Mouse (Mus musculus): ENCODE data around the gene Cyp2d10. TPM values are rescaled to one million over a fixed set of nuclear protein-coding genes. Genes with fewer than 3 reads are reported as not detected.
A peak's percentile ranks its signal among the peaks of the same experiment; 100 is the strongest.

Cyp2d10 gene
- polyA plus RNA-seq, 1 experiment, result 0.19 TPM

- H3K27ac ChIP-seq (ENCODE audit: insufficient read depth, low read length), result peak within 1 kb of the TSS; percentile 80
- H3K27me3 ChIP-seq (ENCODE audit: control insufficient read depth, insufficient read depth, low read length), result no peaks in the 10 kb centered on the region
- H3K4me1 ChIP-seq (ENCODE audit: control insufficient read depth, insufficient read depth, insufficient read length), result 0 out of 2 replicates have a peak, but pooled peaks cover 3% of the 10 kb centered on the region
- peak in 1 of 2 experiments; percentile 41 for DNase-seq (ENCODE audit: low read depth in 1 of 2, low spot score in 2 of 2)
- peak within 1 kb of the TSS; percentile 73 for H3K4me3 ChIP-seq (ENCODE audit: extremely low read depth, insufficient read depth, insufficient read length)
- no peaks in the 10 kb centered on the region for H3K36me3 ChIP-seq (ENCODE audit: control insufficient read depth, insufficient read depth, low read length)
- no peak for TF ChIP-seq POLR2A (IDR thresholded peaks at IDR 0.05; ENCODE audit: low read depth, low read length)
- no peak for TF ChIP-seq CTCF (IDR thresholded peaks at IDR 0.05; ENCODE audit: extremely low read depth, insufficient read depth, insufficient read length, insufficient replicate concordance)
- WGBS, result 4% methylated on average over 17 of the region's 24 CpGs
Observed at GRCm38 (mm10) chr15:82379871-82380713, 26.9 kb downstream of the Cyp2d10 start, which contains the start of gene Cyp2d22. Cyp2d22 (minus strand) TSS chr15:82380260.

- no peak for DNase-seq (ENCODE audit: low read depth in 1 of 2, low spot score in 2 of 2)
- peak overlapping the region; percentile 73 for H3K4me3 ChIP-seq (ENCODE audit: extremely low read depth, insufficient read depth, insufficient read length)
- peak overlapping the region; percentile 80 for H3K27ac ChIP-seq (ENCODE audit: insufficient read depth, low read length)
- TF ChIP-seq CTCF (IDR thresholded peaks at IDR 0.05; ENCODE audit: extremely low read depth, insufficient read depth, insufficient read length, insufficient replicate concordance) (no peak), POLR2A (IDR thresholded peaks at IDR 0.05; ENCODE audit: low read depth, low read length) (no peak)
- H3K4me1 ChIP-seq (ENCODE audit: control insufficient read depth, insufficient read depth, insufficient read length), result 0 out of 2 replicates have a peak, but pooled peaks cover 3% of the 10 kb centered on the region
- no peaks in the 10 kb centered on the region for H3K36me3 ChIP-seq (ENCODE audit: control insufficient read depth, insufficient read depth, low read length)
- H3K27me3 ChIP-seq (ENCODE audit: control insufficient read depth, insufficient read depth, low read length), result no peaks in the 10 kb centered on the region
- WGBS, result 55% methylated on average over 7 of the region's 7 CpGs
Observed at GRCm38 (mm10) chr15:82379511-82379870, 27.5 kb downstream of the Cyp2d10 start.

- Histone ChIP-seq H3K4me3 (ENCODE audit: extremely low read depth, insufficient read depth, insufficient read length) (no peak overlapping the region), H3K27ac (ENCODE audit: insufficient read depth, low read length) (peak overlapping the region; percentile 52)
Observed at GRCm38 (mm10) chr15:82378261-82379180, 28.5 kb downstream of the Cyp2d10 start.

GRCm38 (mm10) chr15:82377701-82378100, 29.3 kb downstream of the Cyp2d10 start:
- no peak for DNase-seq (ENCODE audit: low read depth in 1 of 2, low spot score in 2 of 2)
- H3K4me3 ChIP-seq (ENCODE audit: extremely low read depth, insufficient read depth, insufficient read length), result no peak overlapping the region
- H3K36me3 ChIP-seq (ENCODE audit: control insufficient read depth, insufficient read depth, low read length), result no peaks in the 10 kb centered on the region
- WGBS, result 84% methylated on average over 5 of the region's 5 CpGs
- H3K27ac ChIP-seq (ENCODE audit: insufficient read depth, low read length), result no peak overlapping the region
- 0 out of 2 replicates have a peak, but pooled peaks cover 3% of the 10 kb centered on the region for H3K4me1 ChIP-seq (ENCODE audit: control insufficient read depth, insufficient read depth, insufficient read length)
- TF ChIP-seq CTCF (IDR thresholded peaks at IDR 0.05; ENCODE audit: extremely low read depth, insufficient read depth, insufficient read length, insufficient replicate concordance), result no peak
- TF ChIP-seq POLR2A (IDR thresholded peaks at IDR 0.05; ENCODE audit: low read depth, low read length), result no peak
- no peaks in the 10 kb centered on the region for H3K27me3 ChIP-seq (ENCODE audit: control insufficient read depth, insufficient read depth, low read length)

More at GRCm38 (mm10) chr15:82378261-82379180, 28.5 kb downstream of the Cyp2d10 start:
- Histone ChIP-seq H3K36me3 (ENCODE audit: control insufficient read depth, insufficient read depth, low read length) (no peaks in the 10 kb centered on the region), H3K4me1 (ENCODE audit: control insufficient read depth, insufficient read depth, insufficient read length) (0 out of 2 replicates have a peak, but pooled peaks cover 3% of the 10 kb centered on the region), H3K27me3 (ENCODE audit: control insufficient read depth, insufficient read depth, low read length) (no peaks in the 10 kb centered on the region)
- no peak for DNase-seq (ENCODE audit: low read depth in 1 of 2, low spot score in 2 of 2)
- TF ChIP-seq POLR2A (IDR thresholded peaks at IDR 0.05; ENCODE audit: low read depth, low read length), result no peak
- TF ChIP-seq CTCF (IDR thresholded peaks at IDR 0.05; ENCODE audit: extremely low read depth, insufficient read depth, insufficient read length, insufficient replicate concordance), result no peak
- 75% methylated on average over 15 of the region's 15 CpGs for WGBS

- 81% methylated on average over 17 of the region's 17 CpGs for WGBS
Observed at GRCm38 (mm10) chr15:82376393-82377138, 30.4 kb downstream of the Cyp2d10 start.

GRCm38 (mm10) chr15:82375855-82376254, 31.1 kb downstream of the Cyp2d10 start:
- no peak for TF ChIP-seq CTCF (IDR thresholded peaks at IDR 0.05; ENCODE audit: extremely low read depth, insufficient read depth, insufficient read length, insufficient replicate concordance)
- TF ChIP-seq POLR2A (IDR thresholded peaks at IDR 0.05; ENCODE audit: low read depth, low read length), result no peak

More at GRCm38 (mm10) chr15:82376393-82377138, 30.4 kb downstream of the Cyp2d10 start:
- no peaks in the 10 kb centered on the region for H3K36me3 ChIP-seq (ENCODE audit: control insufficient read depth, insufficient read depth, low read length)
- H3K4me1 ChIP-seq (ENCODE audit: control insufficient read depth, insufficient read depth, insufficient read length), result 0 out of 2 replicates have a peak, but pooled peaks cover 3% of the 10 kb centered on the region
- no peak overlapping the region for H3K4me3 ChIP-seq (ENCODE audit: extremely low read depth, insufficient read depth, insufficient read length)
- no peaks in the 10 kb centered on the region for H3K27me3 ChIP-seq (ENCODE audit: control insufficient read depth, insufficient read depth, low read length)
- TF ChIP-seq POLR2A (IDR thresholded peaks at IDR 0.05; ENCODE audit: low read depth, low read length) (no peak), CTCF (IDR thresholded peaks at IDR 0.05; ENCODE audit: extremely low read depth, insufficient read depth, insufficient read length, insufficient replicate concordance) (no peak)
- H3K27ac ChIP-seq (ENCODE audit: insufficient read depth, low read length), result no peak overlapping the region; the same call in 1 of the 2 replicates
- no peak for DNase-seq (ENCODE audit: low read depth in 1 of 2, low spot score in 2 of 2)

More at GRCm38 (mm10) chr15:82375855-82376254, 31.1 kb downstream of the Cyp2d10 start:
- H3K4me1 ChIP-seq (ENCODE audit: control insufficient read depth, insufficient read depth, insufficient read length), result 0 out of 2 replicates have a peak, but pooled peaks cover 3% of the 10 kb centered on the region
- 97% methylated on average over 9 of the region's 9 CpGs for WGBS
- no peaks in the 10 kb centered on the region for H3K36me3 ChIP-seq (ENCODE audit: control insufficient read depth, insufficient read depth, low read length)
- no peak overlapping the region for H3K27ac ChIP-seq (ENCODE audit: insufficient read depth, low read length)
- no peak for DNase-seq (ENCODE audit: low read depth in 1 of 2, low spot score in 2 of 2)
- H3K27me3 ChIP-seq (ENCODE audit: control insufficient read depth, insufficient read depth, low read length), result no peaks in the 10 kb centered on the region
- H3K4me3 ChIP-seq (ENCODE audit: extremely low read depth, insufficient read depth, insufficient read length), result no peak overlapping the region

Measured in spleen, adult 2 months (tissue).